Mouse (Mus musculus) kidney, postnatal 10 days (tissue): ENCODE results near the gene Fli1.

ENCODE experiments used
- DNase-seq: peaks from one replicate; pipeline ENCODE4 v3.0.0; 2021; ENCODE audit warnings: mixed read lengths

Gene Fli1

GRCm38 (mm10) chr9:32542212-32543039, at the start of gene Fli1:
Gene Fli1 (minus strand): TSS chr9:32542861.
- peak; percentile 55 for DNase-seq

DNA sequence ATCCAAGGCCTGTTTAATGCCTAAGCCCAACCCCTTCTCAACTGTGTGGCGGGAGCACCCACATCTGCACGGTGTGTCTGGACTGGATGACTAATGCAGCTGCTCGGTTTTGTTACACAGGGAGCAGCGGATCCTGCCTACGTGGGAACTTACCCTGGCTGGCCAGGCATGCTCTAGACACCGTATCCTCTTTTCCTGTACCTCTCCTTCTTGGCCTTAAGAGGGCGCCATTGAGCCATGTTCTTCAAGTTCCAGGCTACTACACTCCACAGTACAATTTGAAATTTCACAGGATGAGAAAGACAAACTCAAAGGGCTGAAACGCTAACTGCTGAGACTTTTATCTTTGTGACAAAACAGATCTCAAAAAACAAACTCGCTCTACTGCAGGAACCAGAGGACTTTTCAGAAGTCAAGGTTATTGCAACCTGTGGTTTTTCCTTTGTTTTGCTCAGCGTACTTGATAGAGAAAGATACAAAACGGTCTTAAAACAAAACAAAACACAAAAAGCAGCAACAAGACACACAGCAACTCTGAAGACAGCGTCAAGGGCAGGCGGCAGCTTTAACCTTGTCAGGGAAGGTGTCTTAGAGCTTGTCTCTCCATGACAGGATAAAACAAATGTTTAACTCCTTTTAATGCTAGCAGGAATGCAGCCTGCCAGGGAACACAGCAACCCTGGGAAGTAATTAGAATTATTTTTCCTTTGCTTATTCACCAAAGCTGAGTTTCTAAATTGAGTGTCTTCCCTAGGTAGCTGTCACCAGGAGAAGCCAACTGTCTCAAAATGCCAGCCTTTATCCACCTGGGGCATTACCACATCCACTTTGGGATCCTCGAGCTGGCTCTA, 49.3 kb upstream of the Fli1 start:
- DNase-seq = peak; percentile 76

GRCm38 (mm10) chr9:32590571-32590970, 47.9 kb upstream of the Fli1 start:
- no peak for DNase-seq

- DNase-seq = peak; percentile 94
Observed at GRCm38 (mm10) chr9:32589900-32590299, 47.2 kb upstream of the Fli1 start.

GRCm38 (mm10) chr9:32585357-32585756, 42.7 kb upstream of the Fli1 start:
- DNase-seq = peak; percentile 59

DNA sequence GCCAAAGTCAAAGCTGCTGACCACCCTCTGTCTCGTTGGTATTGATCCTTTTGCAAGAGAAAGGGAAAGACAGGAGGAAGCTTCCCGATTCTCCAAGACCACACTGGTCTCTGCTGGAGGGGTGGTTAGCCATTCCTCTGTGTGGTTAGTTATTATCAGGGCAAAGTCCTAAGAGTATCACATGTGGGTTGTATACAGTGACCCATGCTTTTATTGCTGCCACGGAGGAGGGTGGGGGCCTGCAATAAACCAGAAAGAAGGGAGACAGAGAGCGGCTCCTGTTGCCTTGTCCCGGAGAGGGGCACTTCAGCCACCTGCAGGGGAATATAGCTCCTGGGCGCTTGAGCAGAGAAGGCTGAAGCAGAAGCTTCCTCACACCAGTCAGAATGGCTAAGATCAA, 41.2 kb upstream of the Fli1 start:
- DNase-seq = no peak

GRCm38 (mm10) chr9:32581851-32582573, 39.4 kb upstream of the Fli1 start:
- DNase-seq = no peak

- DNase-seq = no peak
Observed at GRCm38 (mm10) chr9:32578411-32578810, 35.8 kb upstream of the Fli1 start.

GRCm38 (mm10) chr9:32573638-32574037, 31.0 kb upstream of the Fli1 start:
- no peak for DNase-seq

DNA sequence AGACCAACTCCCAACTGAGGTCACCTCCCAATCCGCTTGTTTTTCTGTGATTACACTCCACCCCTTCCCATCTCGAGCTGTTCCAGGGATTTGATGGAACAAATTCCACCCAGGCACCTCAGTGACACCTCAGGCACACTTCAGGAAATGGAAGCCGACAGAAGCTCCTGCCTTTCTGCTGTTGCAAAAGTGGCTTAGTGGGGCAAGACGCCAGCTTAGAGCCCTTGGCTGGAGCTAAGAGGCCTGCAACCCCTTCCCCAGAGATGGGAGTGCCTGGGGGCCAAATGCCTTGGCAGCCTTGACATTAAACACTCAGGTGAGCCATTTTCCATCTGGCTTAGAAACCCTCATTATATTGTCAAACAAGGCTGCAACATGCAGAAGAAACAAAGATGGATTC, 29.0 kb upstream of the Fli1 start:
- no peak for DNase-seq

DNA sequence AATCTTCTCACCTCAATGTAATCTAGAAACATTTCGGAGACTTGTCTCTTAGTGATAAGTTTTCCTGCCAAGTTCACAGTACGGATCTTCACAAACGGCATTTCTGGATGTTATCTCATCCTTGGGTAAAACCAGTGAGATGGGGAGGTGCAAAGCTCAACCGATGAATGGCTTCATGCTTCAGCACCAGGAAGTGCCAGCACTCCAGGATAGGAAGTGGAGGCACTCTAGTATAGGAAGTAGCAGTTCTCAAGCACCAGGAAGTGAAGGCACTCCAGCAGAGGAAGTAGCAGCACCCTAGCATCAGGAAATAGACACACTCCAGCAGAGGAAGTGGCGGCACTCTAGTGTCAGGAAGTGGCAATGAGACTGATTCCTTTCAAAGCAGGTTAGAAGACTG, 27.9 kb upstream of the Fli1 start:
- DNase-seq = no peak

GRCm38 (mm10) chr9:32569261-32569660, 26.6 kb upstream of the Fli1 start:
- DNase-seq = no peak

GRCm38 (mm10) chr9:32567603-32568002, 24.9 kb upstream of the Fli1 start:
- DNase-seq = no peak

GRCm38 (mm10) chr9:32565309-32565708, 22.6 kb upstream of the Fli1 start:
- no peak for DNase-seq

DNA sequence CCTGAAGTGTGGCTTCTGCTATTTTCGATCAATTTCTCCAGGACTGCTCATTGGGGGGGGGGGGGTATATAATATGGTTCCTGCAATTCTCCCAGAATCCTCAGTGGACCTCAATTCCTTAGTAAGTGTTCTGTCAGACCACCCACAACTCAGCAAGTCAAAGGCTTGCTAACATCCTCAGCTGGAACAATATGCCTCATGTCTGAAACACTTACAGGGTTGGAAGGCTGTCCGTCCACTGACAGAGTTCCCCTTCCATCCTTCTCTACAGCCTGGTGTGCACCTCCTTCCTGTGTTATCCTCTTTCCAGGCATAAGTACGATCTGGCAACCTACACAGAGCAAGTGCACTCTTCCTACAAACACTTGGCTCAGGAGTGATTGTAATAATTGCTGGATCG, 20.2 kb upstream of the Fli1 start:
- no peak for DNase-seq

- DNase-seq = peak; percentile 45
Observed at GRCm38 (mm10) chr9:32562409-32562808, 19.7 kb upstream of the Fli1 start.

DNA sequence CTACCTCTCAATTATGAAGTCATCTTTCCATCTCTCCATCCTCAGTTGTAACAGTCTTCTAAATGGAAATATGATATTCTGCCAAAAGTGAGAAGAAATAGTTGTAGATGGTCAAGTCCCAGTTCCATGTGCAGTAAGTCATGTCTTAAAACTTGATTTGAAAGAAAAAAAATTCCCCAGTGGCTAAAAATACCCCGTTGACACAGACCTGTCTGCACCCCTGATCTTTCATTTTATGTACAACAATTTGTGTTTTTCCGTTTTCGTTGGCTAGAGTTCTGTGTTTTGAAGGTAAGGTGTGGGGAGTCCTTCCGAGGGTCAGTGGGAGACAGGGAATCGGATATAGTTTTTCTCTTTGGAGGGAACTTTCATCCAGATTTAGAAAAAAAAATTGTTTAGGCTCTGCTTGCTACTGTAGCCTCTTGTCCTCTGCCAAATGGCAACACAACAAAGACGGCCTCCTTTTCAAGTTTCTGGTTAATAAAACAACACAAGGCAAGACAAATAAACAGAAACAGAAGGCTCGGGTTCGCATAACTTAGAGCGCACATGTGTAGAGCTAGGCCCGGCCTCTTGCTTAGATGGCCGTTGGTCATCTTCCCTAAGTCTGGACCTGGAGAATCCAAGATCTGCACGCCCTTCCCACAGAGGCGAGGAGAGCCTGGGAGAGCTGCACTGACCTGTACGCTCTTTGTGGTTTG, 18.7 kb upstream of the Fli1 start:
- DNase-seq = no peak

GRCm38 (mm10) chr9:32559859-32560258, 17.2 kb upstream of the Fli1 start:
- no peak for DNase-seq

- no peak for DNase-seq
Observed at GRCm38 (mm10) chr9:32559454-32559853, 16.8 kb upstream of the Fli1 start.

- no peak for DNase-seq
Observed at GRCm38 (mm10) chr9:32556313-32556712, 13.7 kb upstream of the Fli1 start.

DNA sequence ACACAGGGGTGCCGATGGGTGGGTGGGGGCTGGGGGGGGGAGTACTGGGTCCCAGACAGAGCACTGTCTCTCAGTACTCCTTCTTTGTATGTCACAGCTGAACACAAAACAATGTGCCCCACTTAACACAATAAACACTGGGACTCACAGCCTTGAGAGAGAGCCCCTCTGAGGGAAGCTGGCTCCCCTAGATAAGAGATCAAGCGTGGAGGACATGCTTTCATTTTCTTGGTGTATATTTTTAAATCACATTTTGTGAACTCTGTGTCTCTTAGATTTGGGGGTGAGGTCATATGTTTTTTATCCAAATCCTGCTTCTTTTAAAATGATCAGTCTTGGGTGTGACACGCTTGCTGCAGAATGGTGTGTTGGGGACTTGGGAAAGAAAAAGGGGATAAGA, 12.6 kb upstream of the Fli1 start:
- DNase-seq = no peak

DNA sequence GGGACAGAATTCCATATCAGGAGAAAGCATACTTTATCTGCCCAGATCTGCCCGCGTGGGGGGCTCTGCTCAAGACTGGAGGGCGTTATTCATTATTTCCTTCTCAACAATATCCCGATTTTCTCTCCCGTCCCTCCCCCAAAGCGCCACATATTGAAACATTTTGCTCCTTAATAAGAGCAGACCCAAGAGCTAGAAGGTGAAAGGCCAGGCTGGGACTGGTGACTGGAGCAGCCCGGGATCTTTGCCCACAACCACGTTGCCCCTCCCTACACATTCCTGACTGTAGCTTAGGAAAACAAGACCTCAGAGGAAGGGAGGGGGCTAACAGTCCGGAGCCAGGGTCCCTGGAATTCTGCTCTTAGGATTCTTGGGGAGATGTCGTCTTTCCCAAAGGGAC, 7.9 kb upstream of the Fli1 start:
- DNase-seq = no peak
